Mouse (Mus musculus) spleen, postnatal 4 days (tissue): ENCODE data around the gene Nfib.
A peak's percentile ranks its signal among the peaks of the same experiment; 100 is the strongest.

Experiments
- DNase-seq, 2 experiments: peaks; one replicate each; pipeline ENCODE4 v3.0.0; 2022; ENCODE audit warnings: low spot score in 2 of 2

The Nfib gene

DNA sequence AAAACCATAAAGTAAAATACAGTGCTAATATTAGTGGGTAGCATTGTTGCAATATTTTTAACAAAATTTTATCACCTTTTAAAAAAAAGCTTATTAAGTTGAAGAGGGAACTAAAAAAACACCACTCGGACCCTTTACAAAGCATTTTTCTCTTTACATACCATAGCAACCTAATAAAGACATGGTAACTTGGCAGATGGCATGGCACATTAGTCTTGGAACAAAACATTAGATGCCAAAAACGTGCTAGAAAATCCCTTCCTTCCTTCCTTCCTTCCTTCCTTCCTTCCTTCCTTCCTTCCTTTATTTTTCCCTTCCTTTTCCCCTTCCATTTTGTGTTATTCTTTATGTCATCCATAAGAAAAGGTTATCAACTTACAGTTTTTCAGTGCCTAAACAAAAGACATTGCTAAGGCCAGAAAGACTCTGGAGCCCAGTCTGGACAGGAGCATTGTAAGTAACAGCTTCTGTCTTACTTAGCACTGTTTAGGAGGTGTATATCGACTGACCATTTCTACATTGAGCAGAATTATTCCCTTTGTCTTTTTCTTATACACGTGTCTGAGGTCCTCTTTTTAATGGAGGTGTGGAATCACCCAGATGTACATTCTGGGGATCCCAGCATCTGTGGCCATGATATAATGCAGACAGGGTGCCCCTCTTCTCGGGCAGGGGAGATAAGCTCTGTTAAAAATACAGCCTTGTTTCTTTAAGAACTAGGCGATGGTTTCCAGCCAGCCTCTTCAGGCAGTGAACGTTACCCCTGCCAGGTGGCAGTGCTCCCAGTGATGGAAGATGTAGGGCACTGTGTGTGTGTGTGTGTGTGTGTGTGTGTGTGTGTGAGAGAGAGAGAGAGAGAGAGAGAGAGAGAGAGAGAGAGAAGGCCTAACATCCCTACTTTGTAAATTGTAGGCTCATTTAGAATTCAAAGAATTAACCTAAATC, 113.2 kb downstream of the Nfib start:
- no peak for DNase-seq

DNA sequence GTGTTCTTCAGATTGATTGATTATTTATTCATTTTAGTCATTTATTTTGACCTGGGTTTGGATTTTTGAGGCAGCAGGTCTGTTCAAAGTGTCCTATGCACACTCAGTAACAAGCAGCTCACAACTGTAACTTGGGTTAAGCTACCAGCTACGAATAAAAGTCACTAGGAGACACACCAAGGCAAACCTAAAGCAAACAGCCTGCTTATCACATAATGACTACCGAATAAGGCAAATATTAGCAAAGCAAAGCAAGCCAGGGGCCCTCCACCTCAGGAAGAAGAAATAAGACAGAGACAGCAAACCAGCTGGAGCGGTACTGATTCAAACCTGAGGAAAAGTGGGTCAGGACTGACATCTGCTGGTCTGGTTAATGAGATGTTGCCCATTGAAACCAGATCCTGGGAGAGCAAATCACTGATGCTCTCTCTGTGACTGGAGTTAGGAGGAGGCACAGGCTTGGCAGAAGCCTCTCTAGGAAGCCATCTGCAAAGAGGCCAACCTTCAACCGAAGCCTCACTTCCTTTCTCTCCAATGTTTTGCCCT, 116.1 kb downstream of the Nfib start:
- no peak for DNase-seq

DNA sequence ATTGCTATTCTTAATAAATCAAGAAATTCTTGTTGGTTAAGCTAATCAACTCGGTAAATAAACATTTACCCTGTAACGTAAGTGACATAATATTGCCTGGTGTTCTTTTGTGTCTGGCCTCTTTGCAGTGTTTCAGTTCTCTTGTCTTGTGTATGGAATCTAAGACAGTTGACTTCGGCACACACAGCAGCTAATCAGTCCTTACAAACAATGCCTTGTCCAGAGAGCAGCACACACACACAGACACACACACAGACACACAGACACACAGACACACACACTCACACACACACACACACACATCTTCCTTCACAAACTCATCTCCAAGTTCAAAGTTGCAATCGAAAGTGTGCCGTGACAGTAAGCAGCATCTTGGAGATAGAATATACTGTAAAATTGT, 116.8 kb downstream of the Nfib start:
- no peak for DNase-seq

DNA sequence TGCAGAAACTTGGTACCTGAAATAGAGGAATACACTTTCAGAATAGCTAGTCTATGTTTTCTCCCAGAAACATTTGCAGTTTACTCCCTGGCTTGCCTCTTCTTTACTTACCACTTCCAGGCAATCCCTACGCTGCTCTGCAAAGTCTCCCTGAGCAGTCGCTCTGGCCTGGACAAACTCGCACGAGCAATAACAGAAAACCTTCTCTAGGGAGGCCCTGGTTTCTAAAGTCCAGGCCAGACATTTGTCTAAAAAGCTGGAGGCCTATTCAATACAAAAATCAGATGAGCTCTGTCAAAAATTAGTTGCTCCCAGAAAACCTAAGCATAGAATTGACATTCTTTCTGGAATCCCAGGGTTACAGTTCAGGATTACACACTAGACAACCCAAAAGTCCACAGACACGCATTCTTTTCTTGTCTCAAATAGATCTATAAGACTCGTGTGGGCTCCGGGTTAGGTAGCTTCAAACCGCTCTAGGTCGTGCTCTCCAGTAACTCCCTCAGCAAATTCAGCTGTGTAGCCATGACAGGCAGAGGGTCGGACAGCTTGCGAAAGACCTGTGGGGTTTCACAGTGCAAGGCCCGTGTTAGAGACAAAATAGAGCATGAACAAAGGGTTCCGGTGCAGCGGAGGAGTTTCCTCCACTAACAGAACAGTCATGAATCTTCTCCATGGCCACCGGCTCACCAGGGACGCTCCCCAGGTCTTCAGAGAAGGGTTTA, 118.2 kb downstream of the Nfib start:
- DNase-seq, result no peak

DNA sequence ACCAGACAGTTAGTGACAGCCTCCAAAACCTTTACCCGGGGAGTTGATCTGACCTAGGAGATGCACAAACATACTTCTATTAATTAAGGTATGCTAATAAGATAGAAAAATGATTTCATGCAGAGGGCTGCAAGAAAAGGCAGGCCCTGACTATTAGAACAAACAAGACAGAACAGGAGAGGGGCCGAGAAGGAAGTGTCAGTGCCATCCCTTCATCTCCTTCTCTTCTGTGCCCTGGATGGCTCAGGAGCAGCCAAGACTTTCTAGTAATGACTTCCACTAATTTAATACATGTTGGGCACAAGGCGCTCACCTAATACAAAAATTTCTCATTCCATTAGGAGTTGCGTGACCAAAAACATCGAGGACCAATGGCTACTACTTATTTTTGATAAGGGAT, 118.9 kb downstream of the Nfib start:
- DNase-seq, result no peak

DNA sequence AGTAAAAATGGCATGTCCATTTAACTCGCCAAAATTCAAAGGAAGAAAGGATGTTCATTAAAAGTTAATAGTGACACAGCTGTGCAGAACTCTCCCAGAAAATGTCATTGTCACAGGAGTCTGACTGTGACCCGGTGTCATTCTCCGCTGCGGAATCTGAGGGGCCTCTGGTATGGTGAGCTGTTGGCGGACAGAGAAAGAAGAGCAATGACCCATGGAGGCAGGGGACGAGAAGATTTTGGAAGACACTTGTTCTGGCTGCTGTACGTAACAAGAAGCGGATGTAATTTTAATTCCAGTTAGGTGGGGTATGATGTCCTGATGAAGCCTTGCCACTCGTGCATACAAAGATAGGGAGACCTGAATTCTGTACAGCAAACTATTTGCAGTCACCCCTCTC, 120.0 kb downstream of the Nfib start:
- DNase-seq, result no peak

DNA sequence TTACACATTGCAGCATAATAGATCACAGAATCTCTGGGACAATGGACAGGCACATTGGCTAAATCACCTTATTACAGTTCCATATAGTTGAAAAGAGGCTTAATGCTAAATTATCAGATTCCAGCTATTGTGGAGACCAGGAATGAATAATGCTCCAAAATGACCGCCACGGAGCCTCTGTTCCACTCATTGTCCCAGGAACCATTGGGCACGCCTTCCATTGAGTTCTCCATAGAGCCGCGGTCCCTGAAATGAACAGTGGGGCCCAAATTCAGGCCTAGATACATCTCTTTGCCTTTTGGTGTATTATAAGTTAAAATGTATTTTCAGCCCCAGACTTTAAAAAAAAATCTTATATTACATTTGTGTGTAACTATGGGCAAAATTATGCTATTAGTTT, 120.5 kb downstream of the Nfib start:
- DNase-seq, result no peak

DNA sequence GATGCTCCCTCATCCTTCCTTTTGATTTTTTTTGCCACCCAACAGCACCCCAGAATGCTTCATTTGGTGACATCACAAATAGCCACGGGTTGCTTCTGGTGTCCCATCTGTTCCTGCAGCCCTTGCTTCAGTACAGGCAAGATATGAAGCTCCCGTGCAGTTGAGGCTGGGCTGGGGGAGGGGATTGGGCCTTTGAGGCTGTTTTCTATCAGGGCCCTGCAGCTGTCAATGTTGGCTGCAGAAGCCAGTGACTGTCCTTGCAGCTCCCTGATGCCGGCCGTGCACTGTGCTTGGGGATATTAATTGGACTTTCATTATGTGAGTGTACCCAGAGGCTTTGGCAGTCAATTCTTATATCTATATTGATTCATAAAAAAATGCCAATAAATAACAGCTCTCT, 121.0 kb downstream of the Nfib start:
- DNase-seq, result no peak

DNA sequence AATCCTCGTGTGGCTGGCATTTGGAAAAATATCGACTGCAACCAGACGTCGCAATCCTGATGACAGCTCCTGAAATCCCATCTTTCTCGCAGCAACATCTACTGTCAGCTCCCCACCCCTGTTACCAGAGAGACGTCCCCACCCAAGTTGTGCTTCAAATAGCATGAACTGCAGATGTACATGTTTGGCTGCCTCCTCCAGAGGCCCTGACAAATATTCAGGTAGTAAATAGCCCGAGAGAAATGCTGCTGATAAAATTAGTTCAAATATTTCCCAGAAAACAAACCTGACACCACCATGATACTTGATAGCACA, 132.3 kb downstream of the Nfib start:
- no peak for DNase-seq

DNA sequence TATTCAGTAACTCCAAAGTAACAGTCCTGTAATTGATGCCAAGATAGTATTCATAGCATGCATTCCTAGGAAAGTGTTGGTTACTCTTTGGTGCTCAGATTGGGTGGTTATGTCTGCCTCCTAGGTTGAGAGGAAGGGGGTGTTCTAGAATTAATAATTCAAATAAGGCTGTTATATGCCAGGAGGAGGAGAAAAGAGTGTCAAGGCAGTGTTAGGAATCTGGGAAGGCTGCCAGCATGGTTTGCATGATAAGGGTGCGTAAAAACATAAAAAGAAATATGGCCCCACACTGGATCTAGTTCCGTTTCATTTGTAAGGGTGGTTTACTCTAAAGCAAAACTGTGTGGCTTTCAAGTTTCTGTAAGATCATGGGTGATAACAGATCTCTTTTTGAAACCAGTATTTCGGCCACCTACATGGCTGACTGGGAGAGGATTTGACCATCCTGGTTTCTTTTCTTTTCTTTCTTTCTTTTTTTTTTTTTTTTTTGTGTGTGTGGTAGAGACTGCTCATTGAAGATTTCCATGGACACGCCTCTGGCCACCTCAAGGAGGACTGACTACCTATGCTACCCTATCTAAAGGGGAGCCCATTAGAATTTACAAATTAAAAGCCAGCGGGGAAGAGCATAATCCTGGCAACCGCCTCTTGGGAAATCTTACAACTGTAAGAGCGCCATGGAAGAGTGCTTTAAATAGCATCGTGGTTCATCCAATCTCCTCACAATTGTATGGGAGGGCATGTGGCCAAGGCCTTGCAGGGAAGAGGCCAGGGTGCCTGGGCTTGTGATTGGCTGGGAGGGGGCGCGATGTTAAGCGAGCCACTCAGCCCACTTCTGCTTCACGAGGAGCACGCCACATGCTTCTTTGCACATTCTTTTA, 132.9 kb downstream of the Nfib start:
- no peak for DNase-seq

DNA sequence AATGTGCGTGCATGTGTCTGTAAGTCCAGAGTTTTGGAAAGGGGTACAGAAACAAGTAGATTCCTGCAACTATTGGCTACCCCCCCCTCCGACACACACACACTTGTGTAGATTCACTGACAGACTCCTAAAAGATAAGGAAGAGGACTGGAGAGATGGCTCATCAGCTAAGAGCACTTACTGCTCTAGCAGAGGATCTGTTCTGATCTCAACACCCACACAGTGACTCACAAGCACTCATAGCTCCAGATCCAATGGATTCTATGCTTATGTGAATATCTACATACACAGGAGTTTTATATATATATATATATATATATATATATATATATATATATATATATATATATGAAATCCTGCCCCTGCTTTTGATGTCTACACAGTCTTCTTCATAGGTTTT, 146.7 kb downstream of the Nfib start:
- no peak for DNase-seq

DNA sequence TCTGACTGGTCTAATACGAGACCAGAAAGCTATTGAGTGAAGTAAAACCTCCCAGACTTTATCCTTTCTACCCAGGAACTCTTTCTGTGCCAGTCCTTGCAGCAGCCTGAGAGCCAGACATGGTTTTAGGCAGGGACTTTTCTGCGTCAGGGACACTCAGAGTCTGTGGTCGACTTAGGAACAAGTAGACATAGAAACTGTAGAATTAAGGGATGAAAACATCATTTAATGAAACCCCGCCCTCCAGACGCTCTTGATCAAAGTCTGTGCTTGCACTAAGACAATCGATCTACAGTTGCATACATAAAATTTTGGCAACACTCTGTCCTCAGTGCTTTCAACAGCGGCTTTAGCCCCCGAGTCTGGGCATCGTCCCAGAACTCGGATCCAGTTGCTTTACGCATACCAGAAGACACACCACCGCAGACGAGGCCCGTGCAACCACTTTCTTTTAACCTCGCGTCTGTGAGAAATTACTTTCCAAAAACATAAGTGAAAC, 149.8 kb downstream of the Nfib start:
- DNase-seq, result no peak

DNA sequence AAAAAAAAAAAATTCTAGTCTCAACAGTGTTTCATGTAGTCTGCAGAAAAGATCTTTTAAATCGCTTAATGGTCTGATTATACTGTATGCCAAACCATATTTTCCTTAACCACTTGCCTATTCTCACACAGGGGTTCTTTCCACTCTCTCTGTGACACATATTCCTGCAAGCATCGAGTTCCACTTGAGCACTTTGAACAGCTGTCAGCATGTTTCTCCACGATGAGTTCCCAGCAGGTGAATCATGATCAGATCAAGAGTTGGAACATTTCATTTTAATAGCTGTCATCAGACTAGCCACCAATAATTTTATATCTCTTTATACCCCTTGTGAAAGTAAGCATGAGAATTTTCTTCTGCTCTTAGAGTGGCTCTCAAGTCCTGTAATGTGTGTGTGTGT, 151.9 kb downstream of the Nfib start:
- DNase-seq, result no peak

DNA sequence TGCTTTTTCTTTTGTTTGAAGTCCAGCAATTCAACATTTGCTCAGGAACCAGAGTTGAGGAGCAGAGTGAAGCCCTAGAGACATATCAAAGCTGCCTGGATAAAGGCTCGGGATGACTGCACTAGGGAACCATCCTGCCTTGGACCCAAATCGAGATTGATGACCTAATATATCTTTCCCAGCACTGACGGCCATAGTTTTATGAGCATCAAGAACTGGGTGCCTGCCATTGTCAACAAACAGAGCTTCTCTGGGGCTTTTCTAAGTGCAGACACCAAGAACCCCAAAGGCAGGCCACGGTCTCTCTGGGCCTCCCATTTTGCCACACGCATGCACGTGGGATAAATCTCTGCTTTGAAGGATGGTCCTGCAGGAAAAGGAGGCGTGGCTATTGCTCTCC, 153.3 kb downstream of the Nfib start:
- DNase-seq, result no peak

DNA sequence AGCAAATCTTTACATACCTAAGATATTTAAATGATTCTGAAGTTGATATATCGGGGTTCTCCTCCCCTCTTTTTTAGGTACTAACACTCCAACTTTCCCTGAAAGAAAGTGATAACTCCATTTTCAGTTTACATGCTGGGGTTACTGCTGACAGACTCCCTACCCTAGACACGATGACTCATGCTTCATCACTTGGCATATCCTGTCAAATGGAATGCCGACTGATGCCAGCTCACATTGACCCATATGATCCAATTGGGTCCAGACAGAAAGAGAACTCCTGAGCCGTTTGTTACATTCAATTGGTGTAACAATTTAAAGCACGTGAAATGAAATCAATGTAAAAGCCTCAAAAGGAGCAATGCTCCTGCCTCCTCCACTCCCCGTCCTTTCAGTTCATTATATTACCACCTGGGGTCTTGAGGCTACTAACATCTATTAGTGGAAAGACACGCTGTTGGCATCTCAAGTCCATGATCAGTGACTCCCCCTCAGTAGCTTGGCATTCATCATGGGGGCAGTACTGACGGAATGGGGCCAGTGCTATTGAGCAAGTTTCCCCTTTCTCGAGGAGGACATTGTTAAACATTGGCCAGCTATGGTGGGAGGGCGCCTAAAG, 155.7 kb downstream of the Nfib start:
- DNase-seq, result no peak

DNA sequence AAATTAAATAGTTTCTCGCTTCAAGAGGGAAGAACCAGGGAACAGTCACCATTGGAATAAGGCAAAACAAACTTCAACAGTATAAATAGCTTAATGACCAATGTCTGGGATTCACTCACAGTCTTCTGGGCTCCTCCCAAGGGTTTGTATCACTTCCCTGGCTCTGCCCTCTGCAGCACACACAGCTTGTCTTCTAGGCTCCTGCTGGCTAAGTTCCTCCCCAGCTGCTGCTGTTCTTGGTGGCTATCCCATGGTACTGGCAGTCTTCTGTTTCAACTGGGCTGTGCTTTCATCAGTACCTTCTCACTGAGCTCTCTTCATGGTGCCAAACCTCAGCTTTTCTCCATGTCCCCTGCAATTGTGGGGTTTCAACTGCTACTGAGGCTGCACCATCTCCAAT, 157.3 kb downstream of the Nfib start:
- no peak for DNase-seq

DNA sequence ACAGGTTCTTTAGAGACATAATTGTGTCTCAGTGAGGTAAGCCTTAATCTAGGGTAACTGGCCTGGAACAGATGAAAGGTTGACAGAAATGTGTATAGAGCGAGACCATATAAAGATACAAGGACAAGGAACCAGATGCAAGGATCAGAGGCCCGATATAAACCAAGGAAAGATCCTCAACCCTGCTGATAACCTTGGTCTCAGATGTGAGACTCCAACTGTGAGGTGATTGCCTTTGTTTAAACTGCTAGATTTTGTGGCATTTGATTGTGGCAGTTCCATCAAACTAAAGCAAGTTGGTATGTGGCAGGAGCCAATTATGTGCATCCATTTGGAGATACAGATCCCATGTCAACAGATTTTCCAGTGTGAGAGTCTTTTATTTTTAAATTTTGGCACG, 161.6 kb downstream of the Nfib start:
- no peak for DNase-seq

DNA sequence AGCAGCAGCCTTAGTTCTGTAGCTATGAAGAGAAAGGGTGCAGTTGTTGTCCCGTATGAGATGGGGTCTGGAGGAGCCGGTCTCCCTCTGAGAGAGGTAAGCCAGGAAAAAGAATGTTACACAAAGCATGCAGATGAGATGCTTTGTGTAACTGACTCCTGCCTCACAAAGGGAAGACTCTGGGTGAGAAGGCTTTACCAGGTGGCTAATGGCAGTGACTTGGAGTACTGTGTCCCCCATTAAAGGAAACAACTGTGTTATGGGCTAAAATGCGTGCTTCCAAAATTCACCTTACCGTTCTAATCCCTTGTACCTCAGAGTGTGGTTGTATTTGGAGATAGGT, 162.2 kb downstream of the Nfib start:
- no peak for DNase-seq

DNA sequence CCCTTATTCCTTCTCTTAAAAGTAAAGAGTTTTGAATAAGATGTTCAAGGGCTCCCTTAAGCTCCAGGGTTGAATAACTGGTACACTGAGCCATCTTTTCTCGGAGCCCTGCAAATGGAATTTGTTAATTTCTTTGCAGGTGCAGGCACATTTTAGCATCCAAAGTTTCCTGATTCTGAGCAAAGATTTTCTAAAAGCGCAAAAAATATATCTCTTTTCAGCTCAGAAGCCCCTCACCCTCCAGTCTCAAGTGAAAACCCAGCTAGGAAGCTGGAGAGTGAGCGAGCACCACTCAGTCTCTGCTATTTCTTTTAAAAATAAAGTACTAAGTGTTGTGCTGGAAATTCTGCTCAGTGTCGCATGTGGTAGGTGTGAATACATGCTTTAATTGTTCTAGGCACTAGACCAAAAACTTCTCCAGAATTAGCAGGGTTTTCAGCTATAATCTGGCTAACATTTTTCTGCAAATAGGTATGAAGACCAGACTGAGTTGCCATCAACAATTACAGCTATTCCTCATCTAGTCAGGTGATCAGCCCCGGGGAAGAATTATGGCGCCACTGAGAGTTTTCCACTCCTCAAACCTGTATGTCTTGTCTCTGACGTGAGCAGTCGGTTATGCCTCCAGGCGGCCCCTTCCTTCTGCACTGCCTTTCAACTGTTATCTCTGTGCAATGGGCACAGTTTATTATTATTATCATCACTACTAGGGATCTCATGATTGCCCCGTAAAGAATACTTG, 162.7 kb downstream of the Nfib start:
- no peak for DNase-seq

DNA sequence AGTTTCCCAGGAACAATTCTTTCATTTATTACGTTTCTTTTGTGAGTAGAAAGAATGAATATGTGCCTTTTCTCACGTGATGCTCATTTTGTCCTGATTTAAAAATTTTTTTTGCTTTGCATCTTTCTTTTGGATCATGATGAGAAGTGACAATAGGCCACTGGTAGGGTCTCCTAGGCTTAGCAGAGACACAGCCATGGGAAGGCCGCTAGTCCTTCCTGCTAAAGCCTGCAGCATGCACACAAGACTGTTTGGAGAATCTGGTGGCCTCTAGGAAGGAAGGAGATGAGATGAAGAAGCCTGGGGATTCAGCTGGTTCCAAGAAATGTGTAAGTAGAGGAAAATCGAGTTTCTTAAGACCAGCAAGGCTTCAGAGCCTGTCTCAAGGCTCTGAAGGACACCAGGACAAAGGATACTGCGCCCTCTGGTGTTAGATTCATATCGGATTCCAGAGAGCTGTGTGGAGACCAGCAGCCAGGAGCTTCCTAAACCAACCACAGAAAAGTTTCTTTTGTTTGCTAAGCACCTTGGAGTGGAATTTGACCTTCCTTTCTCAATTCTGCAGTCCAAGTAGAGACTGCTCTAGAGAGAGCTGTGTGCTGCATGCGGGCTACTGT, 163.5 kb downstream of the Nfib start:
- peak in 1 of 2 experiments; percentile 19 for DNase-seq
